Mouse (Mus musculus): ENCODE results near the gene Hacd1. TPM values are rescaled to one million over a fixed set of nuclear protein-coding genes. Genes with fewer than 3 reads are reported as not detected.

Hacd1 gene
- polyA plus RNA-seq, 1 experiment from 2014 or later, result 39.8 TPM

DNA sequence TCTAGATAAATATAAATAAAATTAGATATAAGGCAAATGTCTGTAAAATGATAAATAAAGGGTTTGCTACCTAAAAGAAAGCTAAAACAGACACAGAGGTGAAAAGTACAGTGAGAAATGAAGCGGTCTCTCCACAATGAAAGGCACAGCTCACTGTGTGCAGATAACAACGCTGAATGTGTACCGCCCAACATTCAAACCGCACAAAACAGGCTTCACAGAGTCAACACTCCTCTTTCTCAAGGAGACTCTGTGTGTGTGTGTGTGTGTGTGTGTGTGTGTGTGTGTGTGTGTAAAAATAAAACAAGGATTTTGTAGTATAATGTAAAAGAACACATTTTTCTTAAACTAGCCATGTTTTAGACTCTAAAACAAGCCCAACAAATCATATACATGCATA lies 247.9 kb downstream of the Hacd1 start:
- Histone ChIP-seq H3K4me3 (ENCODE audit: low read depth, low read length) (no peak overlapping the region), H3K27me3 (ENCODE audit: control insufficient read depth, insufficient read depth, low read length) (no peaks in the 10 kb centered on the region), H3K4me1 (replicated peaks; ENCODE audit: control insufficient read depth, insufficient read depth, low read length) (no peaks in the 10 kb centered on the region), H3K27ac (ENCODE audit: low read depth, low read length) (no peak overlapping the region), H3K36me3 (ENCODE audit: control insufficient read depth, insufficient read depth, low read length) (no peaks in the 10 kb centered on the region), H3K9ac (ENCODE audit: low read length) (no peak overlapping the region), H3K9me3 (ENCODE audit: control insufficient read depth, low read length) (no peaks in the 10 kb centered on the region), H3K4me2 (ENCODE audit: low read depth, low read length, severe bottlenecking) (no peak overlapping the region)
- ATAC-seq (replicated peaks; ENCODE audit: low FRiP score) (no peak), DNase-seq (ENCODE audit: low spot score) (no peak)
- 91% methylated on average over 4 of the region's 4 CpGs for WGBS

DNA sequence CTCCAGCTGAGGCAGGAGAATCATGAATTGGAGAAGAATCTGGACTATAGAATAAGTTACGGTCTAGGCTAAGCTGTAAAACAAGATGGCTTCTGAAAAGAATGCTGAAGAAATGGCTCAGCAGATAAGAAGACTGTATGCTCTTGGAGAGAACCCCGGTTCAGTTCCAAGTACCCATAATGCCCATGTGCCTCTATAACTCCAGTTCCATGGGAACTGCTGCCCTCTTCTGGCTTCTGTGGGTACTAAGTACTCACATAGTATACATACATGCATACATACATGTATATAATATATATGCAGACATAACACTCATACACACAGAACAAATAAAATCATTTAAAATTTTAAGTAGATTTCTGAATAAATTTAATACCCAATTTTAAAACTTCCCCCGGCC lies 249.8 kb downstream of the Hacd1 start:
- DNase-seq (ENCODE audit: low spot score), result no peak
- Histone ChIP-seq H3K27ac (ENCODE audit: low read depth, low read length) (no peak overlapping the region), H3K36me3 (ENCODE audit: control insufficient read depth, insufficient read depth, low read length) (no peaks in the 10 kb centered on the region), H3K4me1 (replicated peaks; ENCODE audit: control insufficient read depth, insufficient read depth, low read length) (no peaks in the 10 kb centered on the region), H3K4me3 (ENCODE audit: low read depth, low read length) (no peak overlapping the region), H3K27me3 (ENCODE audit: control insufficient read depth, insufficient read depth, low read length) (no peaks in the 10 kb centered on the region), H3K9me3 (ENCODE audit: control insufficient read depth, low read length) (no peaks in the 10 kb centered on the region), H3K9ac (ENCODE audit: low read length) (no peak overlapping the region), H3K4me2 (ENCODE audit: low read depth, low read length, severe bottlenecking) (no peak overlapping the region)
- no peak for ATAC-seq (replicated peaks; ENCODE audit: low FRiP score)
- WGBS, result 92% methylated on average over 3 of the region's 3 CpGs

DNA sequence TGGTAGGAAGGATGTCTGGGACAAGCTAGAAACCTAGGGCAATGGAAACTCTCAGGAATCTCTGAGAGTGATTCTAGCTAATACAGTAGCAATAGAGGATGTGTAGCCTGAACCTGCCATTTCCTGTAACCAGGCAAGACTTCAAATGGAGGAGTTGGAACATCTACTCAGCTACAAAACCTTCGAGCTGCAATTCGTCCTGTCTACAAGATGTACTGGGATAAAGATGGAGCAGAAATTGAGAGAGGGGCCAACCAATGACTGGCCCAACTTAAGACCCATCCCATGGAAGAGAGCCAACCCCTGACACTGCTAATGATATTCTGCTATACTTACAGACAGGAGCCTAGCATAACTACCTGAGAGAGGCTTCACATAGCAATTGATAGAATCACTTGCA lies 255.3 kb downstream of the Hacd1 start:
- H3K4me2 ChIP-seq (ENCODE audit: low read depth, low read length, severe bottlenecking), result no peak overlapping the region
- no peaks in the 10 kb centered on the region for H3K4me1 ChIP-seq (replicated peaks; ENCODE audit: control insufficient read depth, insufficient read depth, low read length)
- ATAC-seq (replicated peaks; ENCODE audit: low FRiP score) (no peak), DNase-seq (ENCODE audit: low spot score) (no peak)
- H3K27me3 ChIP-seq (ENCODE audit: control insufficient read depth, insufficient read depth, low read length), result no peaks in the 10 kb centered on the region
- no peak overlapping the region for H3K27ac ChIP-seq (ENCODE audit: low read depth, low read length)
- 80% methylated on average over 2 of the region's 2 CpGs for WGBS
- H3K36me3 ChIP-seq (ENCODE audit: control insufficient read depth, insufficient read depth, low read length), result no peaks in the 10 kb centered on the region
- H3K4me3 ChIP-seq (ENCODE audit: low read depth, low read length), result no peak overlapping the region
- H3K9ac ChIP-seq (ENCODE audit: low read length), result no peak overlapping the region
- H3K9me3 ChIP-seq (ENCODE audit: control insufficient read depth, low read length), result no peaks in the 10 kb centered on the region

Other genes with a start within 250 kb of the Hacd1 start
- 96.0 and 109 TPM in 2 replicates for gene Stam, start 18.0 kb upstream of the Hacd1 start, polyA plus RNA-seq (2014; fragmentation: Nextera tagmentation; extraction: Ambion mirVana)
- gene Tmem236, start 118.4 kb upstream of the Hacd1 start, polyA plus RNA-seq (2014; fragmentation: Nextera tagmentation; extraction: Ambion mirVana), result not detected in 2 replicates
- gene Mrc1, start 173.3 kb upstream of the Hacd1 start, polyA plus RNA-seq (2014; fragmentation: Nextera tagmentation; extraction: Ambion mirVana), result 3.8 and 4.0 TPM in 2 replicates